Mouse (Mus musculus): Measurements from ENCODE around the gene Uxs1. TPM values are rescaled to one million over a fixed set of nuclear protein-coding genes. Genes with fewer than 3 reads are reported as not detected.

The Uxs1 gene
- polyA plus RNA-seq, 1 experiment from 2014 or later = 18.5 TPM

GRCm38 (mm10) chr1:43786711-43787110 is 40.9 kb downstream of the Uxs1 start:
- no peak overlapping the region for H3K4me2 ChIP-seq
- ATAC-seq (ENCODE audit: low FRiP score) = no peak
- H3K27ac ChIP-seq = no peak overlapping the region
- peaks cover 16% of the 10 kb centered on the region for H3K36me3 ChIP-seq (replicated peaks)
- no peak overlapping the region for H3K9ac ChIP-seq
- no peaks in the 10 kb centered on the region for H3K4me1 ChIP-seq
- 86% methylated on average over 5 of the region's 5 CpGs for WGBS
- H3K27me3 ChIP-seq = no peaks in the 10 kb centered on the region
- no peaks in the 10 kb centered on the region for H3K9me3 ChIP-seq
- H3K4me3 ChIP-seq (replicated peaks) = no peak overlapping the region

- Histone ChIP-seq H3K36me3 (replicated peaks) (peaks cover 16% of the 10 kb centered on the region), H3K4me2 (no peak overlapping the region), H3K27me3 (no peaks in the 10 kb centered on the region), H3K27ac (no peak overlapping the region), H3K9ac (no peak overlapping the region), H3K4me3 (replicated peaks) (no peak overlapping the region), H3K9me3 (no peaks in the 10 kb centered on the region), H3K4me1 (no peaks in the 10 kb centered on the region)
- 91% methylated on average over 5 of the region's 5 CpGs for WGBS
- no peak for ATAC-seq (ENCODE audit: low FRiP score)
These were observed 42.3 kb downstream of the Uxs1 start for GRCm38 (mm10) chr1:43785316-43785715.

- Histone ChIP-seq H3K4me3 (replicated peaks) (no peak overlapping the region), H3K9ac (no peak overlapping the region), H3K4me2 (no peak overlapping the region), H3K9me3 (no peaks in the 10 kb centered on the region), H3K36me3 (replicated peaks) (peaks cover 24% of the 10 kb centered on the region), H3K4me1 (no peaks in the 10 kb centered on the region), H3K27me3 (no peaks in the 10 kb centered on the region), H3K27ac (no peak overlapping the region)
- 78% methylated on average over 3 of the region's 3 CpGs for WGBS
- no peak for ATAC-seq (ENCODE audit: low FRiP score)
These were observed 44.4 kb downstream of the Uxs1 start for GRCm38 (mm10) chr1:43783186-43783585.

GRCm38 (mm10) chr1:43782680-43783079 is 44.9 kb downstream of the Uxs1 start:
- no peaks in the 10 kb centered on the region for H3K27me3 ChIP-seq
- ATAC-seq (ENCODE audit: low FRiP score) = no peak
- H3K9me3 ChIP-seq = no peaks in the 10 kb centered on the region
- no peaks in the 10 kb centered on the region for H3K4me1 ChIP-seq
- no peak overlapping the region for H3K4me2 ChIP-seq
- WGBS = 92% methylated on average over 3 of the region's 3 CpGs
- H3K4me3 ChIP-seq (replicated peaks) = no peak overlapping the region
- H3K9ac ChIP-seq = no peak overlapping the region
- peaks cover 24% of the 10 kb centered on the region for H3K36me3 ChIP-seq (replicated peaks)
- no peak overlapping the region for H3K27ac ChIP-seq

GRCm38 (mm10) chr1:43781672-43782071 is 45.9 kb downstream of the Uxs1 start:
- peaks cover 27% of the 10 kb centered on the region for H3K36me3 ChIP-seq (replicated peaks)
- no peak overlapping the region for H3K9ac ChIP-seq
- ATAC-seq (ENCODE audit: low FRiP score) = no peak
- H3K27ac ChIP-seq = no peak overlapping the region
- no peaks in the 10 kb centered on the region for H3K27me3 ChIP-seq
- WGBS = 88% methylated on average over 3 of the region's 3 CpGs
- H3K9me3 ChIP-seq = no peaks in the 10 kb centered on the region
- no peaks in the 10 kb centered on the region for H3K4me1 ChIP-seq
- H3K4me2 ChIP-seq = no peak overlapping the region
- no peak overlapping the region for H3K4me3 ChIP-seq (replicated peaks)

- H3K36me3 ChIP-seq (replicated peaks) = peaks cover 23% of the 10 kb centered on the region
- no peak for ATAC-seq (ENCODE audit: low FRiP score)
- no peaks in the 10 kb centered on the region for H3K27me3 ChIP-seq
- H3K9me3 ChIP-seq = no peaks in the 10 kb centered on the region
- no peak overlapping the region for H3K27ac ChIP-seq
- no peaks in the 10 kb centered on the region for H3K4me1 ChIP-seq
- WGBS = 84% methylated on average over 2 of the region's 2 CpGs
- H3K4me3 ChIP-seq (replicated peaks) = no peak overlapping the region
- H3K4me2 ChIP-seq = no peak overlapping the region
- H3K9ac ChIP-seq = no peak overlapping the region
These were observed 46.4 kb downstream of the Uxs1 start for GRCm38 (mm10) chr1:43781195-43781594.

GRCm38 (mm10) chr1:43776106-43776505 is 51.5 kb downstream of the Uxs1 start:
- H3K27me3 ChIP-seq = no peaks in the 10 kb centered on the region
- no peak overlapping the region for H3K9ac ChIP-seq
- H3K4me2 ChIP-seq = no peak overlapping the region
- no peak for ATAC-seq (ENCODE audit: low FRiP score)
- H3K4me1 ChIP-seq = no peaks in the 10 kb centered on the region
- WGBS = 92% methylated on average over 3 of the region's 3 CpGs
- H3K4me3 ChIP-seq (replicated peaks) = no peak overlapping the region
- H3K9me3 ChIP-seq = no peaks in the 10 kb centered on the region
- no peak overlapping the region for H3K27ac ChIP-seq
- peaks cover 48% of the 10 kb centered on the region for H3K36me3 ChIP-seq (replicated peaks)

GRCm38 (mm10) chr1:43774126-43774525 is 53.5 kb downstream of the Uxs1 start:
- H3K27ac ChIP-seq = no peak overlapping the region

GRCm38 (mm10) chr1:43772694-43773093 is 54.9 kb downstream of the Uxs1 start:
- no peak for ATAC-seq (ENCODE audit: low FRiP score)
- Histone ChIP-seq H3K4me1 (no peaks in the 10 kb centered on the region), H3K36me3 (replicated peaks) (peaks cover 57% of the 10 kb centered on the region), H3K9me3 (no peaks in the 10 kb centered on the region), H3K27ac (no peak overlapping the region), H3K27me3 (no peaks in the 10 kb centered on the region), H3K4me3 (replicated peaks) (no peak overlapping the region), H3K9ac (no peak overlapping the region), H3K4me2 (no peak overlapping the region)
- 100% methylated on average over 3 of the region's 3 CpGs for WGBS

More at GRCm38 (mm10) chr1:43774126-43774525, 53.5 kb downstream of the Uxs1 start:
- H3K9me3 ChIP-seq = no peaks in the 10 kb centered on the region
- H3K9ac ChIP-seq = no peak overlapping the region
- ATAC-seq (ENCODE audit: low FRiP score) = no peak
- peaks cover 59% of the 10 kb centered on the region for H3K36me3 ChIP-seq (replicated peaks)
- no peaks in the 10 kb centered on the region for H3K27me3 ChIP-seq
- WGBS = 96% methylated on average over 4 of the region's 4 CpGs
- no peaks in the 10 kb centered on the region for H3K4me1 ChIP-seq
- H3K4me2 ChIP-seq = no peak overlapping the region
- no peak overlapping the region for H3K4me3 ChIP-seq (replicated peaks)

- no peaks in the 10 kb centered on the region for H3K27me3 ChIP-seq
- peaks cover 58% of the 10 kb centered on the region for H3K36me3 ChIP-seq (replicated peaks)
These were observed 57.6 kb downstream of the Uxs1 start for GRCm38 (mm10) chr1:43770032-43770431.

GRCm38 (mm10) chr1:43769348-43769747 is 58.3 kb downstream of the Uxs1 start:
- no peak for ATAC-seq (ENCODE audit: low FRiP score)
- no peaks in the 10 kb centered on the region for H3K27me3 ChIP-seq
- H3K9me3 ChIP-seq = no peaks in the 10 kb centered on the region
- no peak overlapping the region for H3K4me3 ChIP-seq (replicated peaks)
- no peak overlapping the region for H3K4me2 ChIP-seq
- H3K4me1 ChIP-seq = no peaks in the 10 kb centered on the region
- peaks cover 62% of the 10 kb centered on the region for H3K36me3 ChIP-seq (replicated peaks)
- WGBS = 84% methylated on average over 1 of the region's 1 CpGs
- H3K9ac ChIP-seq = no peak overlapping the region
- no peak overlapping the region for H3K27ac ChIP-seq

More at GRCm38 (mm10) chr1:43770032-43770431, 57.6 kb downstream of the Uxs1 start:
- H3K4me3 ChIP-seq (replicated peaks) = no peak overlapping the region
- no peaks in the 10 kb centered on the region for H3K4me1 ChIP-seq
- H3K9ac ChIP-seq = no peak overlapping the region
- no peak overlapping the region for H3K4me2 ChIP-seq
- no peak for ATAC-seq (ENCODE audit: low FRiP score)
- H3K27ac ChIP-seq = no peak overlapping the region
- no peaks in the 10 kb centered on the region for H3K9me3 ChIP-seq
- WGBS = 89% methylated on average over 3 of the region's 3 CpGs

GRCm38 (mm10) chr1:43768385-43768990 is 59.1 kb downstream of the Uxs1 start:
- Histone ChIP-seq H3K36me3 (replicated peaks) (peaks cover 61% of the 10 kb centered on the region), H3K4me3 (replicated peaks) (no peak overlapping the region), H3K4me1 (no peaks in the 10 kb centered on the region), H3K4me2 (no peak overlapping the region), H3K27ac (no peak overlapping the region), H3K27me3 (no peaks in the 10 kb centered on the region), H3K9me3 (no peaks in the 10 kb centered on the region), H3K9ac (no peak overlapping the region)
- 77% methylated on average over 4 of the region's 4 CpGs for WGBS
- no peak for ATAC-seq (ENCODE audit: low FRiP score)

- Histone ChIP-seq H3K4me3 (replicated peaks) (no peak overlapping the region), H3K36me3 (replicated peaks) (peaks cover 50% of the 10 kb centered on the region), H3K27me3 (no peaks in the 10 kb centered on the region), H3K9me3 (no peaks in the 10 kb centered on the region), H3K4me2 (no peak overlapping the region), H3K9ac (no peak overlapping the region), H3K27ac (no peak overlapping the region), H3K4me1 (no peaks in the 10 kb centered on the region)
- WGBS = 92% methylated on average over 2 of the region's 2 CpGs
- ATAC-seq (ENCODE audit: low FRiP score) = no peak
These were observed 61.3 kb downstream of the Uxs1 start for GRCm38 (mm10) chr1:43766328-43766727.

All from forebrain, embryonic 12.5 days (tissue).